ENCODE assay signal across 19 mouse cellular contexts in the genomic region with DNA sequence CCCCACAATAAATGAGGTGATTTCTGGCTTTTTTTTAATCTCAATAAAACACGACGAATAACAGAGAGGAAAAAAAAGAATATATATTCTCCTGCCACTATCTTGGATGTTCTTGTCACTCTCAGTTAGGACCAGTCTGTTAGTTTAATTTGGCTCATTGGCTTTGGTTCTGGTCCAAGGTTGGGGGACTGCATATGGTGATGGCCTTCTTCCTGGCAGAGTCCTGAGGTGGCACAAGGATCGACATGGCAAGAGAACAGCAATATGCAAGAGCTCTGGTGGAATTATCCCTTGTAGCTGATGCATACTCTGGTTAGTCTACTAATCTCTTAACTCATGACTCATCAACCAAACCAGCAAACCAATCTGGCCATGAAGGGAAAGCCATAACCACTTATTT. TPM values are rescaled to one million over a fixed set of nuclear protein-coding genes. Genes with fewer than 3 reads are reported as not detected.
"Had no signal": no experiment of that assay in that cellular context is flagged by ENCODE, and none has a peak within 500 bp of the region (broad histone marks: within the 10 kb centered on the region; RNA-seq: fewer than 3 reads in every experiment).

No protein-coding gene starts in this region.

- H3K27ac ChIP-seq: kidney, postnatal 0 days; limb, embryonic 10.5 days; liver, embryonic 15.5 days; midbrain, embryonic 10.5 days; midbrain, embryonic 15.5 days; neural tube, embryonic 13.5 days had no signal

- DNase-seq: kidney, postnatal 36 days; layer of hippocampus, adult 9-11 months; lung, embryonic 14.5 days; lung, postnatal 10 days; lung, postnatal 4 days; right cerebral cortex, adult 18-20 months; right cerebral cortex, postnatal 25 days; thymus, postnatal 36 days had no signal

- H3K36me3 ChIP-seq: limb, embryonic 10.5 days; liver, embryonic 15.5 days; midbrain, embryonic 10.5 days; midbrain, embryonic 15.5 days; neural tube, embryonic 13.5 days had no signal

- H3K4me1 ChIP-seq: limb, embryonic 10.5 days; liver, embryonic 15.5 days; midbrain, embryonic 10.5 days; midbrain, embryonic 15.5 days; neural tube, embryonic 13.5 days had no signal

- H3K9me3 ChIP-seq: limb, embryonic 10.5 days; liver, embryonic 15.5 days; midbrain, embryonic 10.5 days; midbrain, embryonic 15.5 days; neural tube, embryonic 13.5 days had no signal

- ATAC-seq: midbrain, embryonic 15.5 days had no signal

- H3K4me2 ChIP-seq: liver, embryonic 11.5 days; liver, embryonic 15.5 days; lung, embryonic 14.5 days; midbrain, embryonic 15.5 days; neural tube, embryonic 13.5 days had no signal

- H3K27me3 ChIP-seq: liver, embryonic 15.5 days; midbrain, embryonic 15.5 days; neural tube, embryonic 13.5 days had no signal

- H3K4me3 ChIP-seq: limb, embryonic 10.5 days; liver, embryonic 15.5 days; midbrain, embryonic 10.5 days; midbrain, embryonic 15.5 days; neural tube, embryonic 13.5 days had no signal

- H3K9ac ChIP-seq: liver, embryonic 15.5 days; lung, embryonic 14.5 days; midbrain, embryonic 15.5 days; neural tube, embryonic 13.5 days had no signal

RNA-seq across cellular contexts. Expression of a gene that starts 9.6 kb away (rescaled TPM):
- total RNA-seq: megakaryocyte, adult 5-6 weeks had no signal
- polyA plus RNA-seq: kidney, postnatal 0 days; limb, embryonic 10.5 days; limb, embryonic 14.5 days; liver, embryonic 11.5 days; liver, embryonic 15.5 days; lung, embryonic 14.5 days; midbrain, embryonic 10.5 days; neural tube, embryonic 13.5 days; small intestine, adult 2 months; stomach, embryonic 16.5 days had no signal
